Mouse (Mus musculus) midbrain, embryonic 13.5 days (tissue): ENCODE results near the gene Nphp3. TPM values are rescaled to one million over a fixed set of nuclear protein-coding genes. Genes with fewer than 3 reads are reported as not detected.

Experiments used
- ATAC-seq: fragments of 200-750 bp; cut with Nextera tagmentation; 2 replicates; pipeline ENCODE4 v1.8.0; 2017; ENCODE audit warnings: mild to moderate bottlenecking, moderate TSS enrichment, moderate library complexity
- H3K27ac ChIP-seq: fragments of 300-500 bp; sonication (generic); 2 replicates; pipeline ENCODE4 v1.5.1; 2015; ENCODE audit warnings: inconsistent platforms, mild to moderate bottlenecking, moderate library complexity
- H3K27me3 ChIP-seq: fragments of 300-500 bp; sonication (generic); 2 replicates; pipeline ENCODE4 v1.6.1; 2015; ENCODE audit warnings: mild to moderate bottlenecking, inconsistent platforms
- H3K36me3 ChIP-seq: fragments of 300-500 bp; sonication (generic); 2 replicates; pipeline ENCODE4 v1.6.1; 2015; ENCODE audit warnings: mild to moderate bottlenecking, inconsistent platforms
- H3K4me1 ChIP-seq: fragments of 300-500 bp; sonication (generic); replicated peaks from 2 replicates; pipeline ENCODE4 v1.6.1; 2015; ENCODE audit warnings: inconsistent platforms
- H3K4me2 ChIP-seq: fragments of 300-500 bp; sonication (generic); replicated peaks from 2 replicates; pipeline ENCODE4 v1.6.1; 2015; ENCODE audit warnings: moderate library complexity, mild to moderate bottlenecking, inconsistent platforms
- H3K4me3 ChIP-seq: fragments of 300-500 bp; sonication (generic); replicated peaks from 2 replicates; pipeline ENCODE4 v1.5.1; 2015; ENCODE audit warnings: mild to moderate bottlenecking, inconsistent platforms
- H3K9ac ChIP-seq: fragments of 300-500 bp; sonication (generic); replicated peaks from 2 replicates; pipeline ENCODE4 v1.6.1; 2015; ENCODE audit warnings: mild to moderate bottlenecking, inconsistent platforms
- H3K9me3 ChIP-seq: fragments of 300-500 bp; sonication (generic); 2 replicates; pipeline ENCODE4 v1.6.1; 2016; ENCODE audit warnings: mild to moderate bottlenecking, inconsistent platforms
- WGBS: fragments of 180-500 bp; shearing (Covaris S2); methylation state at CpG from one replicate; pipeline ENCODE4 v1.1.7; 2015; 5-methylcytosine and 5-hydroxymethylcytosine counted together
- polyA plus RNA-seq: library from polyadenylated mRNA; unstranded; fragments of >200 nt; fragmentation: Nextera tagmentation; extraction: Ambion mirVana; gene quantifications from 2 replicates; pipeline ENCODE4 v1.2.1, GENCODE M21; 2015

Nphp3 gene
- polyA plus RNA-seq, 1 experiment from 2014 or later, result 2.8 TPM

DNA sequence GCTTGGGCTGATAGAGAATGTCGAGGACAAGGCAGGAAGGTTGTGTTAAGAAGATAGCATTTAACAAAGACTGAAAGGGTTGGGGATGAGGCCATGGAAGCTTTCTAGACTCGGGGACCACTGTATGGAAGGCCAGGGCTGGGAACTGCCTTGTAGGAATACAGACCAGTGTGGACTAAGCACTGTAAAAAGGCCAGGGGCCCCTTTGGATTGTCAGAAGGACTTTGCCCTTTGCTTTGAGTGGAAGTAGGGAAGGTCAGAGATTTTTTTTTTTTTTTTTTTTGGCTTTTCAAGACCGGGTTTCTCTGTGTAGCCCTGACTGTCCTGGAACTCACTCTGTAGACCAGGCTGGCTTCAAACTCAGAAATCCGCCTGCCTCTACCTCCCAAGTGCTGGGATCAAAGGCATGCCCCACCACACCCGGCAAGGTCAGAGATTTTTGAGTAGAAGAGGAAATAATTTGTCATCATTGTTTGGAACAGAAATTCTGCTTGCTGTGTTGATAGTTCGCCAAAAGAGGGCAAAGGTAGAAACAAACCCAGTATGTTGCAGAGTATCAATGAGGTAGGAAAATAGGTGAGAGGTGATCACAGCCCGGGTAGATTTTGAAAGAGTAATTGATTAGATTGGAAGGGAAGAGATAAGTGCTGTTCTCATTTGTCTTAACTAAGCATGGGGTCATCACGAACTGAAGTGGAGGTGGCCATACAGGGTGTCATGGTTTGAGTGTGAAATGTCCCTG lies 68.7 kb downstream of the Nphp3 start:
- Histone ChIP-seq H3K4me3 (no peak overlapping the region), H3K36me3 (no peaks in the 10 kb centered on the region), H3K9ac (no peak overlapping the region), H3K4me2 (no peak overlapping the region), H3K9me3 (no peaks in the 10 kb centered on the region), H3K27ac (no peak overlapping the region), H3K4me1 (no peaks in the 10 kb centered on the region), H3K27me3 (no peaks in the 10 kb centered on the region)
- ATAC-seq, result no peak
- 85% methylated on average over 8 of the region's 8 CpGs for WGBS

DNA sequence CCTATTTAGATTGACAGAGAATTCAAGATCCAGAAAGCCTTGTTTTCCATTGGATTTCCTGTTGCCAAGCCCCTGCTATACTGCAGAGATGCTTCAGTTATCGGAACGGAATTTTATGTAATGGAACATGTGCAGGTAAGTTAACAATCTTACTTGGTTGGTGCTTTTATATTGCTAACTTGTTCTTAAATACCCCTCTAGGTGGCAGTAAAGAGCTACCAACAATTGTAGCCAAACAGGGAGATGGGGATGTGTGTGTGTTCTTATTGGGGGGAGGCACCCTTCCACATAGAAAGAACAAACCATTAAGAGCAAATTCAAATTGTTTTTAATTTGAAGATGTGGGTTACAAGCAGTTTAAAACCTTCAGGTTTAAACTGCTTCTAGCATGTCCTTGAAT lies 73.5 kb downstream of the Nphp3 start:
- Histone ChIP-seq H3K4me2 (no peak overlapping the region), H3K9ac (no peak overlapping the region), H3K4me1 (no peaks in the 10 kb centered on the region), H3K4me3 (no peak overlapping the region), H3K36me3 (no peaks in the 10 kb centered on the region), H3K27ac (no peak overlapping the region), H3K9me3 (no peaks in the 10 kb centered on the region), H3K27me3 (no peaks in the 10 kb centered on the region)
- ATAC-seq, result no peak
- 60% methylated on average over 2 of the region's 2 CpGs for WGBS

DNA sequence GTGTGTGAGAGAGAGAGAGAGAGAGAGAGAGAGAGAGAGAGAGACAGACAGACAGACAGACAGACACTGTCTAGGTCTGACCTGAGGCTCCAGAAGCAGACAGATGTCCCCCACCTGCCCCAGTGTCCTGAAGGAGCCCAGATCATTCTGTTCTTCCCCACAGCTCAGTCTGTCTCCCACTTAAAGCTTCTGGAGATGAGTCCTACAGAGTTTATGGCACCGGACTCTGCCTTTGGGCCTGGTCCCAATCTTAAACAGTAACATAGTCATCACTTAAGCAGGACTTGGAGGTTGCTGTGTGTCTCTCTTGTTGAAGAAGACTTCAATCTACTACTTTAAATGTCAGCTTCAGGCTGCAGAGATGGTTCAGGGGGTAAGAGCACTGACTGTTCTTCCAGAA lies 76.4 kb downstream of the Nphp3 start:
- Histone ChIP-seq H3K27ac (no peak overlapping the region), H3K4me3 (no peak overlapping the region), H3K4me1 (no peaks in the 10 kb centered on the region), H3K36me3 (peaks cover 3% of the 10 kb centered on the region; the same call in 1 of the 2 replicates), H3K4me2 (no peak overlapping the region), H3K9ac (no peak overlapping the region), H3K9me3 (no peaks in the 10 kb centered on the region), H3K27me3 (no peaks in the 10 kb centered on the region)
- no peak for ATAC-seq
- WGBS, result 100% methylated on average over 1 of the region's 1 CpGs

DNA sequence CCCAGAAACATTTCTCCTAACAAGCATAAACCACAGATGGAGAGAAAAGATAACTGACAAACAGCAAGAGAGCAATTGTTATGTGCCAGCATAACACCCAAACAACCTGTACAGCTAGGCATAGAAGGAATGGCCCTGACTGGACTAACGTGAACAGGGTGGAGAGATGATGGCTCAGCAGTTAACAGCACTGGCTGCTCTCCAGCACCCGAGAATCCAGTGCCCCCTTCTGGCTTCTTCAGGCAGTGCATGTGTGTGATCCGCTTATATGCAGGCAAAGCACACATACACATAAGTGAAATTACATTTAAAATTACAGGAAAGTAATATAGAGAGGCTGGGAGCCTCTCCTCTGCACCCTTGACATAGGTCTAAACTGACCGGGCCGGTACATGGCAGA lies 77.0 kb downstream of the Nphp3 start:
- no peak overlapping the region for H3K4me3 ChIP-seq
- H3K9ac ChIP-seq, result no peak overlapping the region
- H3K27me3 ChIP-seq, result no peaks in the 10 kb centered on the region
- no peak overlapping the region for H3K4me2 ChIP-seq
- H3K27ac ChIP-seq, result no peak overlapping the region
- WGBS, result 49% methylated on average over 5 of the region's 5 CpGs
- no peaks in the 10 kb centered on the region for H3K9me3 ChIP-seq
- peaks cover 8% of the 10 kb centered on the region; the same call in 1 of the 2 replicates for H3K36me3 ChIP-seq
- no peak for ATAC-seq
- H3K4me1 ChIP-seq, result no peaks in the 10 kb centered on the region

DNA sequence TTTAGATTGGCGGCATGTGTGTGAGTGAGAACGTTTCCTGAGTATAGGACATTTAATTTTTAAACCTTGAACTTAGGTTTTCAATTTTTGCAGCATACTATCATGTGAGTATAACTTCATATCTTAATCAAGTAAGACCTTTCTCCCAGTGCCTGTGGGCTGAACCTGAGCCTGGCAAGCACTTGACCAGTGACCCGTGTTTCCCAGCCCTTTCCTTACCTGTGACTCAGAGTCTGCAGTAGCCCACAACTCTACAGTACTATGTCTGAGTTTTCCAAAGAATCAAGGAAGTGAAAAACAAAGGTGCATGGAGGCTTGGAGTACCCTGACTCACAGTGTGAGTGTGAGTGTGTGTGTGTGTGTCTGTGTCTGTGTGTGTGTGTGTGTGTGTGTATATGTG lies 77.7 kb downstream of the Nphp3 start:
- WGBS, result 79% methylated on average over 3 of the region's 3 CpGs
- no peak overlapping the region for H3K4me3 ChIP-seq
- no peak for ATAC-seq
- no peak overlapping the region for H3K27ac ChIP-seq
- H3K36me3 ChIP-seq, result peaks cover 12% of the 10 kb centered on the region; the same call in 1 of the 2 replicates
- no peak overlapping the region for H3K9ac ChIP-seq
- H3K27me3 ChIP-seq, result no peaks in the 10 kb centered on the region
- no peaks in the 10 kb centered on the region for H3K4me1 ChIP-seq
- H3K9me3 ChIP-seq, result no peaks in the 10 kb centered on the region
- no peak overlapping the region for H3K4me2 ChIP-seq

DNA sequence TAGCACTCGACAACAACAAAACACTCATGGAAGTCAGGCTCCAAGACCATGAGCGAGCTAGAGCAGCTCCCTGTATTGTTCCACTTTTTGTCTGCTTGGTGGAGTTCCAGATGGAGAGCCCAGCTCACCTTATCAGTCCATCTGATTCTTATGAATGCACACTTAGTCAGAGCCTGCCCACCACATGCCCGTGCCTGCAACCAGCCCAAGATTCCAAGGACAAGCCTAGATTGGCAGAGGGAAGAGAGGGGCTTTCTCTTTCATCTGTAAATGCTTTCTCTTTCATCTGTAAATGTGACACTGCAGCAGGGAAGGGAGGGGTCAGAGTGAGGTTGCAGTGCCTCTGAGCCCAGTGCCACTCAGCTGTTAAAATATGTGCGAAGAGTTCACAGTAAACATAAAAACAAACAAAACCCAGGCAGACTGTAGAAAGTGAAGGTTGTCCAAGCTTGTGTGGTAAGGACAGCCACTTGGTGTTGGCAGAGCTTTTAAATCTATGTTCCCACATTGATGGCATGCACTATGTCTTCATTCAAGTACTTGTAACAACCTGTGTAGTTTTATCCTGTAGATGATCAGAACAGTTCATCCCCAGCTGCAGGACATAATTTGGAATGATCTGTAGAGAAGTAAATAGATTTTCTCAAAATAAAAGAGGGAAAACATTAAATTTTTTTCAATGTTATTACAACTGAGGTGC lies 83.5 kb downstream of the Nphp3 start:
- no peak overlapping the region for H3K9ac ChIP-seq
- no peaks in the 10 kb centered on the region for H3K4me1 ChIP-seq
- no peak for ATAC-seq
- no peak overlapping the region for H3K4me3 ChIP-seq
- no peak overlapping the region for H3K4me2 ChIP-seq
- no peak overlapping the region for H3K27ac ChIP-seq
- no peaks in the 10 kb centered on the region for H3K9me3 ChIP-seq
- no peaks in the 10 kb centered on the region for H3K27me3 ChIP-seq
- WGBS, result 71% methylated on average over 4 of the region's 4 CpGs
- peaks cover 12% of the 10 kb centered on the region; the same call in 1 of the 2 replicates for H3K36me3 ChIP-seq

DNA sequence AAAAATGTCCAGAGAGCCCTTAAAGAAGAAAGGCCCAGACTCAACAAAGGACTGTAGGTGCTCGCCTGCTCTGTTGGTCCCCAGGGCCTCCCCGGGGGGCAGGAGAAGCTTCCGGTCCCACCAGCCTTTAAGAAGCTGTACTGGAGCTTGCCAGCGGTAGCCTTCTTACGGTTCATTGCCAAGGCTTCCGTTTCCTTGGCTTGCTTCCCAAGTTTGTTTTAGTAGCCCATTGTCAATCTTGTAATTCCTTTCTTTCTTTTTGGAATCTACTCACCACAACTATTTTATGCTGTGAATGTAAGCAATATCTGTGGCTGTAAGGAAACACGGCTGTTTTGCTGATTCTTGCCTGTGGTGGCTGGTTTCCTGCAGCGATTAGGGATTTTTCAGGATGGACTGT lies 86.2 kb downstream of the Nphp3 start:
- no peak overlapping the region for H3K4me2 ChIP-seq
- peaks cover 14% of the 10 kb centered on the region; the same call in 1 of the 2 replicates for H3K36me3 ChIP-seq
- H3K9ac ChIP-seq, result no peak overlapping the region
- H3K4me3 ChIP-seq, result no peak overlapping the region
- 60% methylated on average over 8 of the region's 8 CpGs for WGBS
- H3K27me3 ChIP-seq, result no peaks in the 10 kb centered on the region
- H3K9me3 ChIP-seq, result no peaks in the 10 kb centered on the region
- H3K27ac ChIP-seq, result no peak overlapping the region
- no peak for ATAC-seq
- no peaks in the 10 kb centered on the region for H3K4me1 ChIP-seq

DNA sequence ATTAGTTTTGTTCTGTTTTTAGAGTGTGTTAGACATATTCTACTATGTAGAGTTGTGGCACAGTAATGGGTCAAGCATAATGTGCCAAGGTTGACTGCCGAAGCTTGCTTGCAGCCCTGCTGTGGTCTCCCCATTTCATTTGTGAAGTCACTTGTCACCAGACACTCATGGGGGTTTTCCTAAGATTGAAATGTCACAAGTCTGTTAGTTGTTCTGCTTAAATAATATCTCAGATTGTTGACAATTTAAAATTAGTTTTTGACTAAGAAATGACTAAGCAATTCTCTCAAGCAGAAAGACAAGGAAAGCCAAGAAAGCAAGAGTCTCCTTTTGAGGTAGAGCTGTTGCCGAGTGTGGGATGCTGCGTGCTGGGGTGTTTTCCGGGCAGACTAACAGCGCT lies 90.6 kb downstream of the Nphp3 start:
- Histone ChIP-seq H3K27ac (no peak overlapping the region), H3K9me3 (no peaks in the 10 kb centered on the region), H3K27me3 (no peaks in the 10 kb centered on the region), H3K9ac (no peak overlapping the region), H3K4me3 (no peak overlapping the region), H3K4me1 (no peaks in the 10 kb centered on the region), H3K4me2 (no peak overlapping the region), H3K36me3 (0 out of 2 replicates have a peak, but pooled peaks cover 7% of the 10 kb centered on the region)
- WGBS, result 95% methylated on average over 5 of the region's 5 CpGs
- ATAC-seq, result no peak

Other genes starting within 250 kb of the Nphp3 start
- 22.1 and 23.4 TPM in 2 replicates for gene Tmem108, start 240.7 kb upstream of the Nphp3 start, polyA plus RNA-seq
- gene Gm28305, start 38.1 kb downstream of the Nphp3 start, polyA plus RNA-seq, result not detected in 2 replicates
- 65.5 and 66.0 TPM in 2 replicates for gene Uba5, start 60.6 kb downstream of the Nphp3 start, polyA plus RNA-seq
- 7.2 and 7.7 TPM in 2 replicates for gene Acad11, start 60.8 kb downstream of the Nphp3 start, polyA plus RNA-seq
- 0.46 and 0.47 TPM in 2 replicates for gene Ackr4, start 124.4 kb downstream of the Nphp3 start, polyA plus RNA-seq